8 mouse cellular contexts compared by ENCODE assay signal in the genomic region with DNA sequence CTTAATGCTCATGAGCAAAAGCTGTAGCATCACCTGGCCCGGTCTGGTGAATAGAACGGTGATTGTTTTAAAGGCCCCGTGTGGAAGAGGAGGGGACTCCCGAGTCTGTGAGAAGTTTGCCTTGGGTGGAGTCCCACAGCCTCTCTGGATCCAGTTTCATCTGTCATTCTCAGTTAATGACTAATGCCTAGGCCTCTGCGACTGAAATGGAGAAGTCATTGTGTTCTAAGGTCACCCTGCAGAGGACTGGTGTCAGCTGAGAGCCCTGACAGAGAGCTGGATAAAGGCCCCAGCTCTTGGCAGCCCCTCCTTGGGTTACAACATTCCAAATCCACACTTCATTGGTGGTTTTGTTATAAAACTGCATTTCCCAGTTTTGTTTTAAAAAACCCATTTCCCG. TPM values are rescaled to one million over a fixed set of nuclear protein-coding genes. Genes with fewer than 3 reads are reported as not detected.
A peak's percentile ranks its signal among the peaks of the same experiment; 100 is the strongest.
DNase-seq lines count a peak whose midpoint lies in the region.

No protein-coding gene starts in this region.

- peak; percentile 40 for DNase-seq in urinary bladder, postnatal 25 days (ENCODE audit: low spot score)
- no peak for DNase-seq in urinary bladder, adult 2 months (ENCODE audit: low spot score)
- DNase-seq in heart, adult 11 months: peak; percentile 98
- DNase-seq in kidney, postnatal 4 days: peak; percentile 20 to 26
- no peak for DNase-seq in right cerebral cortex, postnatal 10 days (ENCODE audit: low spot score in 2 of 2)
- DNase-seq in ovary, postnatal 36 days (ENCODE audit: low spot score): no peak
- DNase-seq in layer of hippocampus, adult 9-11 months: no peak
- DNase-seq in left cerebral cortex, postnatal 25 days (ENCODE audit: low spot score in 2 of 2): no peak

- intact Hi-C loops in left cerebral cortex, postnatal 25 days (cut with DNase I): loop anchor here (10.0 kb wide), 1 partner anchor 240 kb away; no protein-coding TSS in a partner anchor

RNA-seq across cellular contexts. Expression of a gene that starts 10.1 kb away (rescaled TPM):
- 50.5 and 57.5 TPM in 2 replicates for polyA plus RNA-seq in urinary bladder, adult 2 months (2012; rRNA removed)
- 100 to 1,000 TPM; 126 to 133 TPM for total RNA-seq in left cerebral cortex, postnatal 25 days (2021)

RNA-seq across cellular contexts. Expression of a gene that starts 26.4 kb away (rescaled TPM):
- polyA plus RNA-seq in urinary bladder, adult 2 months (2012; rRNA removed): 45.2 and 46.8 TPM in 2 replicates
- total RNA-seq in left cerebral cortex, postnatal 25 days (2021): 10 to 100 TPM; 37.4 to 50.3 TPM

RNA-seq across cellular contexts. Expression of a gene that starts 54.7 kb away (rescaled TPM):
- polyA plus RNA-seq in urinary bladder, adult 2 months (2012; rRNA removed): 87.0 and 89.6 TPM in 2 replicates
- total RNA-seq in left cerebral cortex, postnatal 25 days (2021): 10 to 100 TPM; 78.6 to 87.1 TPM

RNA-seq across cellular contexts. Expression of a gene that starts 55.0 kb away (rescaled TPM):
- 0.99 and 1.6 TPM in 2 replicates for polyA plus RNA-seq in urinary bladder, adult 2 months (2012; rRNA removed)
- 1 to 10 TPM in 1 of 2 experiments, under 1 TPM in 1; 0.83 to 1.3 TPM for total RNA-seq in left cerebral cortex, postnatal 25 days (2021)

Comparison
In these comparisons a context has a peak if more than half of its experiments do, and no peak if none do; other contexts are left out.
1. DNase-seq: peak in urinary bladder, postnatal 25 days (single experiment), heart, adult 11 months (single experiment) and kidney, postnatal 4 days (2 of 2); none in urinary bladder, adult 2 months (single experiment), right cerebral cortex, postnatal 10 days (0 of 2), ovary, postnatal 36 days (single experiment), layer of hippocampus, adult 9-11 months (single experiment) and left cerebral cortex, postnatal 25 days (0 of 2).